Mouse (Mus musculus) 416B (cell line): ENCODE measurements around the gene Ttc24.

Experiments
- DNase-seq: peaks from one replicate; pipeline ENCODE4 v3.0.0; 2011; ENCODE audit warnings: low read depth

Gene Ttc24

GRCm38 (mm10) chr3:88078204-88078603 is at the start of gene Ttc24:
Gene Ttc24 (minus strand): TSS chr3:88078304.
- DNase-seq, result no peak

DNA sequence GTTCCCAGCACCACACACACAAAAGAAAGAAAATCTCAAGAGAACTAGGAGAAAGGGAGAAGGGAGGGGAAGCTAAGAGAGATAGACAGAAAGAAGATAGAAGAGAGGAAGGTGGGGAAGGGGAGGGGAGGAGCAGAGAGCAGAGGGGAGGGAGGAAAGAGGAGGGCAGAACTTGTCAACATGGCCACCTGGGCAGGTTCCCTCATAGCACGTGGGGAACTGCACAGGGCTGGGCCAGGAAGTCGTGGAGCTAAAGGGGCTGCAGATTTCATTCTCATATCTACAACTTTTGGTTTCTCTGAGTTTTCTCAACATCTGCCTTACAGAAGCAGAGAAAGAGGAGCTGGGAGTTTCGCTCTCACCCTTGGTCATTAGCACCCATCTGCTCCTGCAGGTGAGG is 49.5 kb upstream of the Ttc24 start:
- no peak for DNase-seq

DNA sequence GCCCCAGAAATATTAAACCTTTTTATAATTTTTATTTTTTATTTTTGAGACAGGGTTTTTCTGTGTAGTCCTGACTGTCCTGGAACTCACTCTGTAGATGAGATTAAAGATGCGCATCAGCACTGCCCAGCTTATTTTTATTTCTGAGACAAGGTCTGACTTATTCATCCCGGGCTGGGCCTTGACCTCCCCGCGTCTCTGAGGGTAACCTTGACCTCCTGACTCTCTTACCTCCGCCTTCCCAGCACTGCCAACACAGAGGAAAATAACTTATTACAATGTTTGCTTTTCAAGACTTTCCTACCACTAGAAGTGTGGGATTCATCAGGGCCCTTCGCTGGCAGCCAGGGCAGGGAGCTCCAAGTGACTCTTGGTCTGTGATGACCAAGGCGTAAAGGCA is 48.1 kb upstream of the Ttc24 start:
- DNase-seq, result no peak

- no peak for DNase-seq
Observed at GRCm38 (mm10) chr3:88125195-88125594, 47.1 kb upstream of the Ttc24 start.

GRCm38 (mm10) chr3:88121164-88122131 is 43.3 kb upstream of the Ttc24 start:
- DNase-seq, result no peak

GRCm38 (mm10) chr3:88120117-88120651 is 42.1 kb upstream of the Ttc24 start:
- no peak for DNase-seq

DNA sequence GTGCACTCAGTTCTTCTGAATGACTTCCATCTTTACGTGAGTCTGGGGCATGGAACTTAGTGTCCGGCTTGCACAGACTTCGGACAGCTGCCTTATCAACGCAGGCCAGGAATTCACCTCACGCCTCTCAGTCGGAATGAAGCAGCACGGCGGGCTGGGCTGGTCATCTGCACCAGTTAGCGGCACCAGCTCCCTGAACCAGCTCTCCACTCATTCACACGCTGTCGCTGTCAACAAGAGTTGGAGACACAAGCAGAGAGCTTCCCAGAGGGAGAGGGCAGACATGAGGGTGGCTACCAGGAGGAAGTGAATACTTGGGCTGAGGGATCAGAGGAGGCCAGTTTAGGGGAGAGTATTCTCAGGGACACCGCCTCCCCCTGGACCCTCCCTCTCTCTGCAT is 36.3 kb upstream of the Ttc24 start:
- no peak for DNase-seq

- DNase-seq, result peak; percentile 49
Observed at GRCm38 (mm10) chr3:88109126-88109525, 31.0 kb upstream of the Ttc24 start.

- no peak for DNase-seq
Observed at GRCm38 (mm10) chr3:88106126-88106525, 28.0 kb upstream of the Ttc24 start.

DNA sequence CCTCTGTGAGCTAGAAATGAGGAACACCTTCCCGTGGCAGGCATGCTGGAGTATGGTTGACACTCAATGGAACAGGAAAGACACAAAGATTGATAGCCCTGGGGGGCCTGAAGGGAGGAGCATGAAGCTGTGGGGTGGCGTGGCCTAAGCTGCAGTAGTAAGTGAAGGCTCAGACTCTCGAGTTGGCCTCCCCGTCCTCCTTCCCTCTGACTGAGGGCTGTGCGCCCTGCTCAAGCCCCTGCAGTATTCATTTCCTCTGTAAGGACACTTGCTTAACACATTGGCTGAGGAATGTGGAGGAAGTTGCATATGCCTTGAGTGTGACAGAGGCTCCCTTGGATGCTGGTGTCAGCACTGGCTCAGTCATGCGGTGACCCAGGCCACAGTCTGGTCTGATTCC is 24.5 kb upstream of the Ttc24 start:
- DNase-seq, result peak; percentile 33

DNA sequence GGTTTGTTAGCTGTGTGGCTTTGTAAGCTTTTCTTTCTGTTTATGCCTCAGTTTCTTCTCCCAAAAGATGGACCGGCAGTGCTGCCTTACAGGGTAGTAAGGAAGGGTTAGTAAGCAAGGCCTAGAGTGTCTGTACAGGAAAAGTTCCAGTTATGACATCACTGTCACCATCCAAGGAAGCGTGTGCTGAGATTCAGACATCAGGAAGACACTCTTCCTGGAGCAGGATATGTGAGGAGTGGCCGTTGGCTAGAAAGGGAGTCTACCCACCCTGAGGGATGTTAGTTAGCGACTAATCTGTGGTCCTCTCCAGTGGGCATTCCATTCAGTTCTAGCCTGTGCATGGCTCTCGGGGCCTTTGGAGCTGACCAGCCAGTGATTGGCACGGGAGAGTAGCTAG is 24.1 kb upstream of the Ttc24 start:
- DNase-seq, result no peak

GRCm38 (mm10) chr3:88101736-88102135 is 23.6 kb upstream of the Ttc24 start:
- DNase-seq, result no peak

- peak; percentile 75 for DNase-seq
Observed at GRCm38 (mm10) chr3:88100251-88100650, 22.1 kb upstream of the Ttc24 start.

GRCm38 (mm10) chr3:88097666-88098065 is 19.6 kb upstream of the Ttc24 start:
- DNase-seq, result peak; percentile 54

DNA sequence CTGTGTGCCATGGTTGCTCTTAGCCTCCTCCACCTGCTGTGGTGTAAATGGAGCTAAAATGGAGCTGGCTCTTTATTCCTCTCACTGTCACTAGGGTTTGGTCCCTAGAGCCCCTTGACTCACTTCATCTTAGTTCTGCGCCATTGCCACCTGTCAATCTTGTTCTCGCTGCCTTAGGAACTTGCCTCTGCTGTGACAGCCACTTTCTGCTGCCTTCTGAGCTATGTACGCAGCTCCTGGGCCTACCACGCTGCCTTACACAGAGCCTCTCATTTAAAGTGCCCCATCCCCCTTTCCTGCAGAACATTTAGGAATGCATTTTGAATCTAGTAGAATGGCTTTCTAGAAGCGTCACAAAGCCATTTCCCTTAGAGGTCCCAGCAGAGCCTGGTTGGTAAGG is 16.0 kb upstream of the Ttc24 start:
- no peak for DNase-seq

DNA sequence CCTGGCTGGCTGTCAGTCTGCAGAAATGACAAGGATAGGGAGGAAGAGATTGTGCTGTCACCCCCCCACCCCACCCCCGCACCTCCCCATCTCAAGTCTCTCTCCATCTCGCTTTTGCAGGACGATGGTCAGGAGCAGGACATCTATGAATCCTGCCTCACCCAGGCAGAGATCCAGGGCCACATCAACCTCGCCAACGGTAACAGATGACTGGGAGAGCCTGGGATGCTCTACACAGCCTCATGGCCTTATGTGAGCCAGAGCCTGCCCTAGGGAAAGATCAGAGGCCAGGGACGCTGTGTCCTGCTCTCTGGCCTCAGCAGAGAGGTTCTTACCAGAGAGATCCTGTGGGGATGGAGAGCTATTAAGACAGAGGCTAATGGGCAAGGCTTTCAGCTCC is 12.5 kb upstream of the Ttc24 start:
- no peak for DNase-seq

- no peak for DNase-seq
Observed at GRCm38 (mm10) chr3:88090106-88090505, 12.0 kb upstream of the Ttc24 start.

- DNase-seq, result peak; percentile 73
Observed at GRCm38 (mm10) chr3:88087688-88088087, 9.6 kb upstream of the Ttc24 start.

GRCm38 (mm10) chr3:88085459-88085858 is 7.4 kb upstream of the Ttc24 start:
- DNase-seq, result no peak

GRCm38 (mm10) chr3:88084001-88084400 is 5.9 kb upstream of the Ttc24 start:
- DNase-seq, result no peak

- DNase-seq, result peak; percentile 75
Observed at GRCm38 (mm10) chr3:88082663-88083062, 4.6 kb upstream of the Ttc24 start.

DNA sequence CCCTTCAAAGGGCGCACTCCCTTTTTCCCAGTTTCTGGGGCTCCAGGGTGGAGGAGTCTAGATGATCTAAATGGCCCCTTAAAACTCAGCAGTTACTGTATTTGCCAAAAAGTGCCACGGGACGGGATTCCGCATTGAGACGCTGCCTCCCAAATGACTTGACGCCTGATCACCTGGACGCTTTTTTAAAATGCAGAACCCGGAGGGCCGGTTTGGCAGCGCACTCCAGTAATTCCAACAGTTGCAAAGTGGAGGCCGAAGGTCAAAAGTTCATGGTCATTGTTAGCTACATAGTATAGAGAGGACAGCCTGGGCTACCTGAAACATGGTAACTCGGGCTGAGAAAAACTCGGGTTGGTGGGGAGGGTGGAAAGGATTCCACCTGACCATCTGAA is 4.1 kb upstream of the Ttc24 start:
- DNase-seq, result peak; percentile 36
